Comparison of ENCODE assay signal across 15 mouse cellular contexts in genomic region chr1:174103735-174104134, GRCm38 (mm10). TPM values are rescaled to one million over a fixed set of nuclear protein-coding genes. Genes with fewer than 3 reads are reported as not detected.
DNase-seq lines count a peak whose midpoint lies in the region; ATAC-seq and TF ChIP-seq lines count a peak whose summit lies in the region.
"Had no signal": no experiment of that assay in that cellular context is flagged by ENCODE, and none has a peak within 500 bp of the region (broad histone marks: within the 10 kb centered on the region; RNA-seq: fewer than 3 reads in every experiment).

No protein-coding gene starts in this region.

- H3K36me3 ChIP-seq in intestine, postnatal 0 days (ENCODE audit: control insufficient read depth, insufficient read depth): no peaks in the 10 kb centered on the region
- no peaks in the 10 kb centered on the region for H3K36me3 ChIP-seq in intestine, embryonic 16.5 days (ENCODE audit: control insufficient read depth, insufficient read depth, low read length)
- H3K36me3 ChIP-seq: midbrain, embryonic 12.5 days had no signal

- no peak overlapping the region for H3K4me3 ChIP-seq in intestine, postnatal 0 days (ENCODE audit: low read depth, low read length)
- no peak overlapping the region for H3K4me3 ChIP-seq in intestine, embryonic 16.5 days (ENCODE audit: low read length)
- H3K4me3 ChIP-seq: midbrain, embryonic 12.5 days had no signal

- no peaks in the 10 kb centered on the region for H3K4me1 ChIP-seq in intestine, postnatal 0 days (replicated peaks; ENCODE audit: control insufficient read depth, insufficient read depth, low read length)
- H3K4me1 ChIP-seq in intestine, embryonic 16.5 days (ENCODE audit: control insufficient read depth, insufficient read depth, low read length): no peaks in the 10 kb centered on the region
- H3K4me1 ChIP-seq: midbrain, embryonic 12.5 days had no signal

- H3K27me3 ChIP-seq in intestine, postnatal 0 days (replicated peaks; ENCODE audit: control insufficient read depth, insufficient read depth, low read length): no peaks in the 10 kb centered on the region
- H3K27me3 ChIP-seq in intestine, embryonic 16.5 days (replicated peaks; ENCODE audit: control insufficient read depth, insufficient read depth, low read length): no peaks in the 10 kb centered on the region
- H3K27me3 ChIP-seq: midbrain, embryonic 12.5 days had no signal

- H3K9me3 ChIP-seq in intestine, postnatal 0 days (ENCODE audit: control insufficient read depth): no peaks in the 10 kb centered on the region
- no peaks in the 10 kb centered on the region for H3K9me3 ChIP-seq in intestine, embryonic 16.5 days (ENCODE audit: control insufficient read depth, low read length)
- H3K9me3 ChIP-seq: midbrain, embryonic 12.5 days had no signal

- no peak overlapping the region for H3K27ac ChIP-seq in intestine, postnatal 0 days (ENCODE audit: low read depth, low read length)
- no peak overlapping the region for H3K27ac ChIP-seq in intestine, embryonic 16.5 days (ENCODE audit: low read length)
- H3K27ac ChIP-seq: liver, embryonic 14.5 days; midbrain, embryonic 12.5 days had no signal

- ATAC-seq in intestine, postnatal 0 days: no peak
- no peak for ATAC-seq in intestine, embryonic 16.5 days
- ATAC-seq in common myeloid progenitor, adult 5-6 weeks (replicated peaks; ENCODE audit: low read depth, poor library complexity, severe bottlenecking): 0 out of 2 replicates have a peak, but pooled peaks have one; percentile 39

- peak; percentile 61 for TF ChIP-seq CTCF in intestine, postnatal 0 days (IDR thresholded peaks at IDR 0.05; ENCODE audit: low read depth)

- WGBS in intestine, postnatal 0 days: 64% methylated on average over 2 of the region's 2 CpGs
- 61% methylated on average over 2 of the region's 2 CpGs for WGBS in intestine, embryonic 16.5 days

- DNase-seq in 3134 (ENCODE audit: extremely low read depth, insufficient read length, low spot score): peak; percentile 14
- DNase-seq in 3T3-L1 (ENCODE audit: low read depth, low spot score): peak; percentile 54
- no peak for DNase-seq in cerebellum, adult 9-11 months
- DNase-seq in adrenal gland, adult 18-20 months (ENCODE audit: low spot score in 2 of 2): no peak
- DNase-seq: thymus, postnatal 14 days had no signal

- no peak overlapping the region for H3K4me2 ChIP-seq in intestine, postnatal 0 days (replicated peaks; ENCODE audit: low read depth)
- H3K4me2 ChIP-seq in intestine, embryonic 16.5 days (ENCODE audit: low read depth, low read length): no peak overlapping the region
- H3K4me2 ChIP-seq: midbrain, embryonic 12.5 days had no signal

- H3K9ac ChIP-seq in intestine, postnatal 0 days (ENCODE audit: low read depth, low read length): no peak overlapping the region
- no peak overlapping the region for H3K9ac ChIP-seq in intestine, embryonic 16.5 days (ENCODE audit: low read depth, low read length)
- H3K9ac ChIP-seq: liver, embryonic 14.5 days; midbrain, embryonic 12.5 days had no signal

RNA-seq across cellular contexts. Expression of gene Olfr427, which starts 7.0 kb away (rescaled TPM):
- polyA plus RNA-seq in intestine, postnatal 0 days (2015; fragmentation: Nextera tagmentation; extraction: Ambion mirVana): not detected in 2 replicates
- not detected in 2 replicates for polyA plus RNA-seq in intestine, embryonic 16.5 days (2015; fragmentation: Nextera tagmentation; extraction: Ambion mirVana)
- total RNA-seq in common myeloid progenitor, adult 5-6 weeks (2017): not detected in 2 replicates
- total RNA-seq in adrenal gland, adult 18-20 months (2021): not detected
- total RNA-seq: layer of hippocampus, postnatal 10 days; neutrophil, adult 5-6 weeks had no signal
- polyA plus RNA-seq: embryonic facial prominence, embryonic 11.5 days; heart, embryonic 14.5 days; intestine, embryonic 14.5 days; liver, embryonic 14.5 days; midbrain, embryonic 12.5 days had no signal

RNA-seq across cellular contexts. Expression of gene Olfr231, which starts 17.2 kb away (rescaled TPM):
- polyA plus RNA-seq in intestine, postnatal 0 days (2015; fragmentation: Nextera tagmentation; extraction: Ambion mirVana): not detected in 2 replicates
- polyA plus RNA-seq in intestine, embryonic 16.5 days (2015; fragmentation: Nextera tagmentation; extraction: Ambion mirVana): not detected in 2 replicates
- not detected in 2 replicates for total RNA-seq in common myeloid progenitor, adult 5-6 weeks (2017)
- total RNA-seq in adrenal gland, adult 18-20 months (2021): not detected
- total RNA-seq: layer of hippocampus, postnatal 10 days; neutrophil, adult 5-6 weeks had no signal
- polyA plus RNA-seq: heart, embryonic 14.5 days; intestine, embryonic 14.5 days; liver, embryonic 14.5 days; midbrain, embryonic 12.5 days had no signal

RNA-seq across cellular contexts. Expression of gene Olfr429, which starts 19.6 kb away (rescaled TPM):
- polyA plus RNA-seq in intestine, postnatal 0 days (2015; fragmentation: Nextera tagmentation; extraction: Ambion mirVana): not detected in 2 replicates
- not detected in 2 replicates for polyA plus RNA-seq in intestine, embryonic 16.5 days (2015; fragmentation: Nextera tagmentation; extraction: Ambion mirVana)
- total RNA-seq in common myeloid progenitor, adult 5-6 weeks (2017): not detected in 2 replicates
- total RNA-seq in adrenal gland, adult 18-20 months (2021): not detected
- total RNA-seq: layer of hippocampus, postnatal 10 days; neutrophil, adult 5-6 weeks had no signal
- polyA plus RNA-seq: embryonic facial prominence, embryonic 11.5 days; heart, embryonic 14.5 days; intestine, embryonic 14.5 days; liver, embryonic 14.5 days; midbrain, embryonic 12.5 days had no signal

RNA-seq across cellular contexts. Expression of gene Olfr424, which starts 27.6 kb away (rescaled TPM):
- not detected in 2 replicates for polyA plus RNA-seq in intestine, postnatal 0 days (2015; fragmentation: Nextera tagmentation; extraction: Ambion mirVana)
- polyA plus RNA-seq in intestine, embryonic 16.5 days (2015; fragmentation: Nextera tagmentation; extraction: Ambion mirVana): not detected in 2 replicates
- not detected in 2 replicates for total RNA-seq in common myeloid progenitor, adult 5-6 weeks (2017)
- not detected for total RNA-seq in adrenal gland, adult 18-20 months (2021)
- total RNA-seq: layer of hippocampus, postnatal 10 days; neutrophil, adult 5-6 weeks had no signal
- polyA plus RNA-seq: embryonic facial prominence, embryonic 11.5 days; heart, embryonic 14.5 days; intestine, embryonic 14.5 days; liver, embryonic 14.5 days; midbrain, embryonic 12.5 days had no signal

RNA-seq across cellular contexts. Expression of gene Olfr430, which starts 37.3 kb away (rescaled TPM):
- not detected in 2 replicates for polyA plus RNA-seq in intestine, postnatal 0 days (2015; fragmentation: Nextera tagmentation; extraction: Ambion mirVana)
- not detected in 2 replicates for polyA plus RNA-seq in intestine, embryonic 16.5 days (2015; fragmentation: Nextera tagmentation; extraction: Ambion mirVana)
- not detected in 2 replicates for total RNA-seq in common myeloid progenitor, adult 5-6 weeks (2017)
- total RNA-seq in adrenal gland, adult 18-20 months (2021): not detected
- total RNA-seq: layer of hippocampus, postnatal 10 days; neutrophil, adult 5-6 weeks had no signal
- polyA plus RNA-seq: heart, embryonic 14.5 days; intestine, embryonic 14.5 days; liver, embryonic 14.5 days; midbrain, embryonic 12.5 days had no signal

Comparison
In these comparisons a context has a peak if more than half of its experiments do, and no peak if none do; other contexts are left out.
1. DNase-seq: peak in 3134 (single experiment) and 3T3-L1 (single experiment); none in cerebellum, adult 9-11 months (single experiment) and adrenal gland, adult 18-20 months (0 of 2).